Mouse (Mus musculus): ENCODE results near the gene Myzap.
A peak's percentile ranks its signal among the peaks of the same experiment; 100 is the strongest.

Gene Myzap

GRCm38 (mm10) chr9:71544831-71545230 is 47.3 kb downstream of the Myzap start:
- DNase-seq (ENCODE audit: low spot score in 2 of 2), result no peak

- DNase-seq (ENCODE audit: low spot score in 2 of 2), result peak; percentile 83 to 91
Observed at GRCm38 (mm10) chr9:71543443-71544222, 48.5 kb downstream of the Myzap start.

- no peak for DNase-seq (ENCODE audit: low spot score in 2 of 2)
Observed at GRCm38 (mm10) chr9:71542292-71542691, 49.9 kb downstream of the Myzap start.

- DNase-seq (ENCODE audit: low spot score in 2 of 2), result no peak
Observed at GRCm38 (mm10) chr9:71540739-71541138, 51.4 kb downstream of the Myzap start.

- no peak for DNase-seq (ENCODE audit: low spot score in 2 of 2)
Observed at GRCm38 (mm10) chr9:71535730-71536129, 56.4 kb downstream of the Myzap start.

GRCm38 (mm10) chr9:71535036-71535435 is 57.1 kb downstream of the Myzap start:
- DNase-seq (ENCODE audit: low spot score in 2 of 2), result peak in 1 of 2 experiments; percentile 36

- no peak for DNase-seq (ENCODE audit: low spot score in 2 of 2)
Observed at GRCm38 (mm10) chr9:71529960-71530359, 62.2 kb downstream of the Myzap start.

GRCm38 (mm10) chr9:71527438-71527837 is 64.7 kb downstream of the Myzap start:
- no peak for DNase-seq (ENCODE audit: low spot score in 2 of 2)

GRCm38 (mm10) chr9:71523901-71524300 is 68.3 kb downstream of the Myzap start:
- DNase-seq (ENCODE audit: low spot score in 2 of 2), result no peak

- no peak for DNase-seq (ENCODE audit: low spot score in 2 of 2)
Observed at GRCm38 (mm10) chr9:71519836-71520235, 72.3 kb downstream of the Myzap start.

GRCm38 (mm10) chr9:71517487-71517886 is 74.7 kb downstream of the Myzap start:
- no peak for DNase-seq (ENCODE audit: low spot score in 2 of 2)

GRCm38 (mm10) chr9:71515862-71516261 is 76.3 kb downstream of the Myzap start:
- no peak for DNase-seq (ENCODE audit: low spot score in 2 of 2)

- no peak for DNase-seq (ENCODE audit: low spot score in 2 of 2)
Observed at GRCm38 (mm10) chr9:71513566-71513965, 78.6 kb downstream of the Myzap start.

- no peak for DNase-seq (ENCODE audit: low spot score in 2 of 2)
Observed at GRCm38 (mm10) chr9:71512899-71513298, 79.3 kb downstream of the Myzap start.

- DNase-seq (ENCODE audit: low spot score in 2 of 2), result peak in 1 of 2 experiments; percentile 23
Observed at GRCm38 (mm10) chr9:71498391-71499182, 93.6 kb downstream of the Myzap start.

- no peak for DNase-seq (ENCODE audit: low spot score in 2 of 2)
Observed at GRCm38 (mm10) chr9:71496637-71497036, 95.5 kb downstream of the Myzap start.

GRCm38 (mm10) chr9:71493771-71494170 is 98.4 kb downstream of the Myzap start:
- DNase-seq (ENCODE audit: low spot score in 2 of 2), result no peak

GRCm38 (mm10) chr9:71492296-71493025 is 99.7 kb downstream of the Myzap start:
- DNase-seq (ENCODE audit: low spot score in 2 of 2), result no peak

GRCm38 (mm10) chr9:71490076-71490475 is 102.1 kb downstream of the Myzap start:
- DNase-seq (ENCODE audit: low spot score in 2 of 2), result no peak

GRCm38 (mm10) chr9:71486127-71486526 is 106.0 kb downstream of the Myzap start:
- no peak for DNase-seq (ENCODE audit: low spot score in 2 of 2)

GRCm38 (mm10) chr9:71485475-71486094 is 106.6 kb downstream of the Myzap start, which contains the start of gene Polr2m:
TSS of gene Polr2m (minus strand) at chr9:71485935.
- DNase-seq (ENCODE audit: low spot score in 2 of 2), result peak; percentile 95 to 96
